Mouse (Mus musculus): ENCODE results near the gene C1qtnf2. TPM values are rescaled to one million over a fixed set of nuclear protein-coding genes. Genes with fewer than 3 reads are reported as not detected.

C1qtnf2 gene
- total RNA-seq (2023), result not detected

GRCm38 (mm10) chr11:43474225-43474774 is at the start of gene C1qtnf2:
TSS of gene C1qtnf2 (plus strand) at chr11:43474276.

GRCm38 (mm10) chr11:43425824-43426413 is 48.2 kb upstream of the C1qtnf2 start, which contains the start of gene Pttg1:
TSS of gene Pttg1 (minus strand) at chr11:43426251.

GRCm38 (mm10) chr11:43433254-43434023 is 40.6 kb upstream of the C1qtnf2 start, which contains the start of gene Slu7:
TSS of gene Slu7 (plus strand) at chr11:43433744.

GRCm38 (mm10) chr11:43528683-43529499 is 54.8 kb downstream of the C1qtnf2 start, which contains the start of gene Ccnjl:
TSS of gene Ccnjl (plus strand) at chr11:43528784.

Other genes starting within 250 kb of the C1qtnf2 start
- gene Pttg1, start 48.0 kb upstream of the C1qtnf2 start, total RNA-seq (2023), result 59.3 TPM
- gene Slu7, start 40.5 kb upstream of the C1qtnf2 start, total RNA-seq (2023), result 114 TPM
- 1.3 TPM for gene Ccnjl, start 54.5 kb downstream of the C1qtnf2 start, total RNA-seq (2023)
- not detected for gene 4933415A04Rik, start 112.8 kb downstream of the C1qtnf2 start, total RNA-seq (2023)
- not detected for gene Fabp6, start 127.3 kb downstream of the C1qtnf2 start, total RNA-seq (2023)
- gene Pwwp2a, start 207.7 kb downstream of the C1qtnf2 start, total RNA-seq (2023), result 66.5 TPM